Comparison of ENCODE assay signal across 16 mouse cellular contexts in the genomic region with DNA sequence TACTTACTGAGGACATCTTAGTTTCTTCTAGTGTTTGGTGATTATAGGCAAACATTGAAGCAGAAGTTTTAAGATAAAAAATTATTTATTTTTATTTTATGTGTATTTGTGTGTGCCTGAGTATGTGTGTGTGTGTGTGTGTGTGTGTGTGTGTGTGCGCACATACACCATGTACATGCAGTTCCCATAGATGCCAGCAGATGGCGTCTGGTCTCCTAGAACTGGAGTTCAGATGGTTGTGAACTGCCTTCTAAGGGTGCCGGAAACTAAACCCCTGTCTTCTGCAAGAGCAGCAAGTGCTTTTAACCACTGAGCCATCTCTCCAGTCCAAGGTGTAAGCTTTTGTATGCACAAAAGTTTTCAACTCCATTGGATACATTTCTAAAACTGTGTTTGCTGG. TPM values are rescaled to one million over a fixed set of nuclear protein-coding genes. Genes with fewer than 3 reads are reported as not detected.
DNase-seq lines count a peak whose midpoint lies in the region; ATAC-seq and TF ChIP-seq lines count a peak whose summit lies in the region.
"Had no signal": no experiment of that assay in that cellular context is flagged by ENCODE, and none has a peak within 500 bp of the region (broad histone marks: within the 10 kb centered on the region; RNA-seq: fewer than 3 reads in every experiment).

No protein-coding gene starts in this region.

- no peaks in the 10 kb centered on the region; the same call in 1 of the 2 replicates for H3K4me1 ChIP-seq in heart, adult 2 months (ENCODE audit: control insufficient read depth, insufficient read depth, low read length)
- no peaks in the 10 kb centered on the region for H3K4me1 ChIP-seq in lung, postnatal 0 days (ENCODE audit: insufficient read depth, low read depth, low read length)
- H3K4me1 ChIP-seq in MEL (ENCODE audit: control insufficient read depth in 1 of 2, insufficient read depth in 2 of 2, low read length in 2 of 2): no peaks in the 10 kb centered on the region
- H3K4me1 ChIP-seq: liver, embryonic 13.5 days had no signal

- peak; percentile 32 for TF ChIP-seq CTCF in heart, adult 2 months (IDR thresholded peaks at IDR 0.05)
- peak; percentile 41; the same call in 1 of the 2 replicates for TF ChIP-seq CTCF in lung, postnatal 0 days (IDR thresholded peaks at IDR 0.05)
- TF ChIP-seq CTCF in MEL (IDR thresholded peaks at IDR 0.05 in 2 of 3, conservative IDR thresholded peaks at IDR 0.05 in 1 of 3; ENCODE audit: control insufficient read depth in 1 of 3, insufficient read depth in 1 of 3, low read depth in 2 of 3, low read length in 3 of 3, poor library complexity in 1 of 3, severe bottlenecking in 1 of 3): peak; percentile 24 to 36 (median 34); a peak in 4 of 6 replicates

- no peak for ATAC-seq in lung, postnatal 0 days

- no peak for TF ChIP-seq POLR2A in heart, adult 2 months (IDR thresholded peaks at IDR 0.05; ENCODE audit: insufficient read depth, low read depth, low read length)
- TF ChIP-seq POLR2A in MEL (IDR thresholded peaks at IDR 0.05; ENCODE audit: control insufficient read depth in 1 of 2, insufficient read depth in 1 of 2, low read depth in 1 of 2, low read length in 2 of 2, poor library complexity in 1 of 2): no peak

- WGBS in heart, adult 2 months: 82% methylated on average over 3 of the region's 3 CpGs
- WGBS in lung, postnatal 0 days: 81% methylated on average over 3 of the region's 3 CpGs

- H3K27ac ChIP-seq in heart, adult 2 months: no peak overlapping the region
- H3K27ac ChIP-seq in lung, postnatal 0 days (ENCODE audit: low read length): no peak overlapping the region
- no peak overlapping the region for H3K27ac ChIP-seq in MEL (ENCODE audit: control insufficient read depth, low read depth, low read length)
- H3K27ac ChIP-seq: liver, embryonic 13.5 days had no signal

- no peaks in the 10 kb centered on the region for H3K9me3 ChIP-seq in lung, postnatal 0 days (ENCODE audit: low read length)
- no peaks in the 10 kb centered on the region for H3K9me3 ChIP-seq in MEL (replicated peaks; ENCODE audit: insufficient read depth, low read length)
- H3K9me3 ChIP-seq: liver, embryonic 13.5 days had no signal

- H3K79me2 ChIP-seq in heart, adult 2 months (replicated peaks; ENCODE audit: control insufficient read depth, insufficient read depth, low read length): no peaks in the 10 kb centered on the region
- no peaks in the 10 kb centered on the region for H3K79me2 ChIP-seq in MEL (ENCODE audit: control insufficient read depth, insufficient read depth, low read length, poor library complexity)

- no peak overlapping the region for H3K4me2 ChIP-seq in lung, postnatal 0 days (replicated peaks; ENCODE audit: low read depth, low read length)
- H3K4me2 ChIP-seq: liver, embryonic 13.5 days had no signal

- no peak; the same call in 1 of the 2 replicates for TF ChIP-seq RAD21 in MEL (IDR thresholded peaks at IDR 0.05; ENCODE audit: low read depth, low read length)

- no peak overlapping the region for H3K4me3 ChIP-seq in heart, adult 2 months
- H3K4me3 ChIP-seq in lung, postnatal 0 days (ENCODE audit: low read depth, low read length): no peak overlapping the region
- H3K4me3 ChIP-seq in MEL (ENCODE audit: control insufficient read depth in 1 of 2, insufficient read depth in 1 of 2, low read depth in 2 of 2, low read length in 2 of 2): no peak overlapping the region
- H3K4me3 ChIP-seq: liver, embryonic 13.5 days had no signal

- H3K27me3 ChIP-seq in heart, adult 2 months (ENCODE audit: control insufficient read depth, insufficient read depth, low read length): peaks cover 6% of the 10 kb centered on the region
- 0 out of 2 replicates have a peak, but pooled peaks cover 3% of the 10 kb centered on the region for H3K27me3 ChIP-seq in lung, postnatal 0 days (replicated peaks; ENCODE audit: insufficient read depth, low read length)
- no peaks in the 10 kb centered on the region for H3K27me3 ChIP-seq in MEL (ENCODE audit: control insufficient read depth in 1 of 2, insufficient read depth in 2 of 2, low read length in 2 of 2)

- H3K36me3 ChIP-seq in heart, adult 2 months (ENCODE audit: control insufficient read depth, insufficient read depth, low read length): no peaks in the 10 kb centered on the region
- no peaks in the 10 kb centered on the region for H3K36me3 ChIP-seq in lung, postnatal 0 days (ENCODE audit: insufficient read depth, low read length)
- H3K36me3 ChIP-seq in MEL (ENCODE audit: control insufficient read depth in 1 of 2, insufficient read depth in 2 of 2, low read length in 2 of 2): no peaks in the 10 kb centered on the region
- H3K36me3 ChIP-seq: liver, embryonic 13.5 days had no signal

- intact Hi-C loops in heart, adult 2 months (cut with DNase I): no loop called here

- H3K9ac ChIP-seq in heart, adult 2 months (ENCODE audit: low read depth, low read length): no peak overlapping the region
- H3K9ac ChIP-seq in lung, postnatal 0 days (replicated peaks; ENCODE audit: low read depth): no peak overlapping the region
- no peak overlapping the region for H3K9ac ChIP-seq in MEL (ENCODE audit: control insufficient read depth, low read depth, low read length, poor library complexity, severe bottlenecking)
- H3K9ac ChIP-seq: liver, embryonic 13.5 days had no signal

- TF ChIP-seq EP300 in heart, adult 2 months (IDR thresholded peaks at IDR 0.05; ENCODE audit: insufficient read depth, low read depth, low read length): no peak
- TF ChIP-seq EP300 in lung, postnatal 0 days (IDR thresholded peaks at IDR 0.05): no peak
- no peak for TF ChIP-seq EP300 in MEL (IDR thresholded peaks at IDR 0.05; ENCODE audit: low read depth in 1 of 2, low read length in 2 of 2)

- no peak for DNase-seq in heart, adult 2 months
- DNase-seq in heart, postnatal 4 days: no peak
- DNase-seq in lung, postnatal 0 days (ENCODE audit: low spot score): no peak
- no peak for DNase-seq in lung, postnatal 25 days (ENCODE audit: low spot score)
- DNase-seq in MEL (ENCODE audit: low read depth, low spot score): peak; percentile 34
- peak; percentile 31 for DNase-seq in retina, embryonic 14.5 days (ENCODE audit: low spot score)
- no peak for DNase-seq in thymus, postnatal 14 days
- DNase-seq in thymus, postnatal 36 days: no peak
- DNase-seq: gastrocnemius, postnatal 25 days; heart, postnatal 10 days; kidney, adult 8-10 months; layer of hippocampus, postnatal 36 days; liver, embryonic 13.5 days; right cerebral cortex, adult 18-20 months had no signal

TF ChIP-seq in MEL, 35 proteins besides CTCF, POLR2A, EP300 and RAD21:
- no peak for TF ChIP-seq KAT2A (conservative IDR thresholded peaks at IDR 0.05; ENCODE audit: low read depth, low read length)
- TF ChIP-seq NRF1 (IDR thresholded peaks at IDR 0.05; ENCODE audit: insufficient read depth, low read depth, low read length, poor library complexity, severe bottlenecking): no peak
- no peak for TF ChIP-seq ZC3H11A (IDR thresholded peaks at IDR 0.05; ENCODE audit: low read depth, low read length)
- TF ChIP-seq SMC3 (IDR thresholded peaks at IDR 0.05; ENCODE audit: low read depth, low read length): peak; percentile 32
- no peak for TF ChIP-seq TBP (IDR thresholded peaks at IDR 0.05; ENCODE audit: low read depth, low read length)
- no peak for TF ChIP-seq GABPA (IDR thresholded peaks at IDR 0.05; ENCODE audit: low read depth, low read length)
- TF ChIP-seq MEF2A (IDR thresholded peaks at IDR 0.05; ENCODE audit: extremely low read depth, insufficient replicate concordance, low read depth, low read length, poor library complexity, severe bottlenecking): no peak
- TF ChIP-seq ZKSCAN1 (IDR thresholded peaks at IDR 0.05; ENCODE audit: low read depth, low read length): no peak
- TF ChIP-seq ZMIZ1 (IDR thresholded peaks at IDR 0.05; ENCODE audit: low read depth, low read length): no peak
TF ChIP-seq in MEL: peak in this region for 1.

RNA-seq across cellular contexts. Expression of a gene that starts 2.5 kb away (rescaled TPM):
- under 1 TPM; 0.31 to 0.34 TPM for total RNA-seq in heart, adult 2 months (2021)
- polyA plus RNA-seq in heart, adult 2 months (2012; rRNA removed): 0.74 and 0.79 TPM in 2 replicates
- under 1 TPM; 0.29 to 0.31 TPM for total RNA-seq in heart, postnatal 4 days (2021)
- 0.31 and 0.37 TPM in 2 replicates for polyA plus RNA-seq in lung, postnatal 0 days (2015; fragmentation: Nextera tagmentation; extraction: Ambion mirVana)
- not detected in 2 replicates for total RNA-seq in MEL (2012; rRNA removed)
- not detected for polyA plus RNA-seq in MEL (2012; ENCODE audit: insufficient read depth in 1 of 2, insufficient read length in 2 of 2, low read depth in 1 of 2, low replicate concordance in 2 of 2, missing spikeins in 1 of 2)
- total RNA-seq: common myeloid progenitor, adult 5-6 weeks; megakaryocyte, adult 5-6 weeks had no signal

Comparison
In these comparisons a context has a peak if more than half of its experiments do, and no peak if none do; other contexts are left out.
1. DNase-seq: peak in MEL (single experiment) and retina, embryonic 14.5 days (single experiment); none in heart, adult 2 months (0 of 2), heart, postnatal 4 days (single experiment), lung, postnatal 0 days (single experiment), lung, postnatal 25 days (single experiment), thymus, postnatal 14 days (single experiment) and thymus, postnatal 36 days (0 of 2).
2. Peak in every context shown above with its lines, with median percentiles within 50 percentile points of each other: CTCF ChIP-seq.